Mouse (Mus musculus) gastrocnemius, postnatal 36 days (tissue): ENCODE measurements at regions not wholly inside any gene's neighbourhood (a gene's known extent, or its start where the extent isn't known, plus 50 kb on each side); places are given as distances from the start of the nearest gene placed in this dataset.

Experiments
- DNase-seq, 2 experiments: peaks; one replicate each; pipeline ENCODE4 v3.0.0; 2022
- intact Hi-C: fragments of 180-260 bp; cut with DNase I; formaldehyde crosslinking; loops from one replicate; pipeline ENCODE4 v1.15.1; 2025

GRCm38 (mm10) chr11:21478191-21478590 is 93.8 kb upstream of the Wdpcp start:
- no peak for DNase-seq
- intact Hi-C loops, result no loop called here

GRCm38 (mm10) chr11:21470711-21471110 is 99.7 kb upstream of the Ugp2 start:
- DNase-seq, result no peak
- intact Hi-C loops, result no loop called here

GRCm38 (mm10) chr11:21468465-21468864 is 97.5 kb upstream of the Ugp2 start:
- no peak for DNase-seq
- intact Hi-C loops, result no loop called here

GRCm38 (mm10) chr11:21460011-21460410 is 89.0 kb upstream of the Ugp2 start:
- DNase-seq, result no peak
- intact Hi-C loops, result no loop called here

GRCm38 (mm10) chr11:21453308-21454106 is 82.5 kb upstream of the Ugp2 start:
- DNase-seq, result no peak
- intact Hi-C loops, result no loop called here

- intact Hi-C loops, result loop anchor here (5.0 kb wide), 1 partner anchor 86 kb away; no protein-coding TSS in a partner anchor
- peak in 1 of 2 experiments; percentile 13 for DNase-seq
Observed at GRCm38 (mm10) chr11:21433726-21434125, 62.7 kb upstream of the Ugp2 start.

GRCm38 (mm10) chr11:21430021-21430420 is 59.0 kb upstream of the Ugp2 start:
- DNase-seq, result no peak
- intact Hi-C loops, result loop anchor here (5.0 kb wide), 1 partner anchor 83 kb away; no protein-coding TSS in a partner anchor

GRCm38 (mm10) chr11:21428749-21429148 is 57.7 kb upstream of the Ugp2 start:
- DNase-seq, result peak; percentile 47 to 67
- intact Hi-C loops, result loop anchor here (1.0 kb wide), 1 partner anchor 58 kb away; no protein-coding TSS in a partner anchor

- no peak for DNase-seq
- intact Hi-C loops, result no loop called here
Observed at GRCm38 (mm10) chr11:21428013-21428317, 57.0 kb upstream of the Ugp2 start.

- DNase-seq, result no peak
- intact Hi-C loops, result no loop called here
Observed at GRCm38 (mm10) chr11:21427291-21428012, 56.5 kb upstream of the Ugp2 start.

GRCm38 (mm10) chr11:21425480-21426101 is 54.6 kb upstream of the Ugp2 start:
- intact Hi-C loops, result no loop called here
- DNase-seq, result no peak

- intact Hi-C loops, result no loop called here
- DNase-seq, result no peak
Observed at GRCm38 (mm10) chr11:21424345-21424744, 53.3 kb upstream of the Ugp2 start.

GRCm38 (mm10) chr11:21422281-21422878 is 51.4 kb upstream of the Ugp2 start:
- DNase-seq, result no peak
- intact Hi-C loops, result no loop called here
